Mouse (Mus musculus): ENCODE results near the gene Kif2c.
A peak's percentile ranks its signal among the peaks of the same experiment; 100 is the strongest.

- TF ChIP-seq CTCF (IDR thresholded peaks at IDR 0.05; ENCODE audit: borderline replicate concordance, extremely low read depth, insufficient read depth, insufficient read length): peak; percentile 61; the same call in 1 of the 2 replicates
- peak; percentile 13; the same call in 1 of the 2 replicates for TF ChIP-seq POLR2A (IDR thresholded peaks at IDR 0.05; ENCODE audit: borderline replicate concordance, extremely low read depth, insufficient read depth, insufficient read length, poor library complexity, severe bottlenecking)
Observed at GRCm38 (mm10) chr4:117202046-117202991, 19.9 kb upstream of the Kif2c start.

Measured in brain, embryonic 14.5 days (tissue).